In the genomic region with DNA sequence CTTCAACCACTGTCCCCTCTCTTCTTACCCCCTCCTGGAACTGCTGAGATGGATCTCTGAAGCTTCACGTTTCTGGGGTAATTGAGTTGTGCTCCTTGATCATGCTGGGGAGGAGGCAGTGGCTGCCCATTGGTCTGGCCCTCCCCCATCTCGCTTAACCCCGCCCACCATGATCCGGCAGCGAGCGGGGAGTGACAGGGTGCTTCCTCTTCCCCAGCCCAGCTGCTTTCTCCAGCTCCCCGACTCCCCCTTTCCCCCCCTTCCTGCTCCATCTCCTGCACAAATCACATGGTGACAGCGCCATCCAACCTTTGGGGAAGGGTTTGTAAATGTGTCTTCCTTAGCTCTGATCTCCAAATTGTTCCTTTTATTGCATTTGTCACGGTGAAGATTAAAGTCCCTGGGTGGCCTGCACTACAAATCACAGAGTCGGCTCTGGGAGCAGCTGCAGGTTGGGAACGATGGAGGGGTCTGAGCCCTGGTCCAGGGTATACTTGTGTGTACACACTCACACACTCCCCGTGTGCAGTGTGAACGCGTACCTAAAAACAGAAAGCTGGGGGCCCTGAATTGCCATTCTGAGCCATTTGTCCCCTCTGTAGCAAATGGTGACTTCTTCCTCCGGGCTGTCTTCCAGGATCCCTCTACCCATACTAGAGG, we compare ENCODE assay signal across 8 mouse cellular contexts. TPM values are rescaled to one million over a fixed set of nuclear protein-coding genes. Genes with fewer than 3 reads are reported as not detected.
DNase-seq lines count a peak whose midpoint lies in the region; ATAC-seq and TF ChIP-seq lines count a peak whose summit lies in the region.

No protein-coding gene starts in this region.

- H3K27ac ChIP-seq in ES-Bruce4 (ENCODE audit: insufficient read depth, low read length) = no peak overlapping the region
- H3K27ac ChIP-seq in forebrain, embryonic 15.5 days (replicated peaks) = peak overlapping the region; percentile 85

- TF ChIP-seq EP300 in ES-Bruce4 (IDR thresholded peaks at IDR 0.05; ENCODE audit: insufficient read depth, low read depth, low read length) = no peak

- peak overlapping the region; percentile 38 for H3K4me2 ChIP-seq in forebrain, embryonic 15.5 days (replicated peaks)

- H3K4me3 ChIP-seq in ES-Bruce4 (ENCODE audit: low read depth, low read length) = peak overlapping the region; percentile 28; the same call in 1 of the 2 replicates
- H3K4me3 ChIP-seq in forebrain, embryonic 15.5 days = peak overlapping the region; percentile 9

- ATAC-seq in forebrain, embryonic 15.5 days (replicated peaks) = peak; percentile 49

- DNase-seq in adrenal gland, postnatal 4 days (ENCODE audit: low spot score in 2 of 2) = peak; percentile 36 to 59
- DNase-seq in heart, postnatal 4 days = peak; percentile 81
- DNase-seq in layer of hippocampus, adult 18-20 months (ENCODE audit: low spot score in 2 of 2) = peak; percentile 49 to 52
- peak; percentile 69 for DNase-seq in lung, postnatal 14 days
- peak; percentile 83 for DNase-seq in retina, postnatal 1 day
- DNase-seq in adipocyte (ENCODE audit: low spot score) = no peak

- no peaks in the 10 kb centered on the region for H3K36me3 ChIP-seq in ES-Bruce4 (ENCODE audit: control insufficient read depth, insufficient read depth, low read length, poor library complexity, severe bottlenecking)
- H3K36me3 ChIP-seq in forebrain, embryonic 15.5 days = no peaks in the 10 kb centered on the region

- no peaks in the 10 kb centered on the region for H3K27me3 ChIP-seq in ES-Bruce4 (ENCODE audit: control insufficient read depth, insufficient read depth, low read length, poor library complexity, severe bottlenecking)
- H3K27me3 ChIP-seq in forebrain, embryonic 15.5 days = 0 out of 2 replicates have a peak, but pooled peaks cover under 1% of the 10 kb centered on the region

- H3K4me1 ChIP-seq in ES-Bruce4 (ENCODE audit: control insufficient read depth, insufficient read depth, low read length) = peaks cover 3% of the 10 kb centered on the region
- H3K4me1 ChIP-seq in forebrain, embryonic 15.5 days = peaks cover 43% of the 10 kb centered on the region

- 14% methylated on average over 15 of the region's 15 CpGs for WGBS in forebrain, embryonic 15.5 days

- no peaks in the 10 kb centered on the region for H3K9me3 ChIP-seq in ES-Bruce4 (replicated peaks; ENCODE audit: control insufficient read depth, insufficient read depth, low read length, poor library complexity, severe bottlenecking)
- no peaks in the 10 kb centered on the region for H3K9me3 ChIP-seq in forebrain, embryonic 15.5 days

- H3K9ac ChIP-seq in ES-Bruce4 (ENCODE audit: low read depth, poor library complexity, severe bottlenecking) = no peak overlapping the region
- peak overlapping the region; percentile 15; the same call in 1 of the 2 replicates for H3K9ac ChIP-seq in forebrain, embryonic 15.5 days (replicated peaks)

- no peak for TF ChIP-seq POLR2A in ES-Bruce4 (IDR thresholded peaks at IDR 0.05; ENCODE audit: insufficient read depth, low read length)

- TF ChIP-seq CTCF in ES-Bruce4 (IDR thresholded peaks at IDR 0.05; ENCODE audit: low read depth, low read length) = no peak

RNA-seq across cellular contexts. Expression of a gene that starts 52.5 kb away (rescaled TPM):
- 38.9 and 39.1 TPM in 2 replicates for polyA plus RNA-seq in ES-Bruce4 (2011; ENCODE audit: insufficient read depth, insufficient read length, low read depth, missing spikeins)
- total RNA-seq in adrenal gland, postnatal 4 days (2021) = 10 to 100 TPM; 42.4 to 46.6 TPM
- 52.9 and 63.7 TPM in 2 replicates for polyA plus RNA-seq in forebrain, embryonic 15.5 days (2015; fragmentation: Nextera tagmentation; extraction: Ambion mirVana)
- total RNA-seq in heart, postnatal 4 days (2021) = 10 to 100 TPM; 24.6 to 25.1 TPM
- total RNA-seq in layer of hippocampus, adult 18-20 months (2021) = 100 to 1,000 TPM in 1 of 2 experiments, 10 to 100 TPM in 1; 99.8 to 104 TPM
